Mouse (Mus musculus) lung, adult 2 months (tissue): ENCODE measurements around the gene Tlk1.

Source experiments
- CTCF ChIP-seq: fragments of 200-500 bp; IDR thresholded peaks from 2 replicates; pipeline ENCODE4 v1.5.1; 2011; ENCODE audit warnings: mild to moderate bottlenecking, low read length, control low read depth; ENCODE audit not compliant: insufficient read depth
- POLR2A ChIP-seq: fragments of 200-500 bp; IDR thresholded peaks from 2 replicates; pipeline ENCODE4 v1.6.1; 2011; ENCODE audit warnings: low read depth, mild to moderate bottlenecking, control low read depth, low read length, borderline replicate concordance; ENCODE audit errors: extremely low read depth

- 0 out of 2 replicates have a peak, but pooled peaks have one; percentile 3 for TF ChIP-seq CTCF
- TF ChIP-seq POLR2A = no peak
These were observed 1.4 kb downstream of the Tlk1 start for GRCm38 (mm10) chr2:70823926-70824800.
